Mouse (Mus musculus) lung, embryonic 14.5 days (tissue): ENCODE data around the gene C1ql4. TPM values are rescaled to one million over a fixed set of nuclear protein-coding genes. Genes with fewer than 3 reads are reported as not detected.

ENCODE experiments used
- ATAC-seq: fragments of 200-750 bp; cut with Nextera tagmentation; 2 replicates; pipeline ENCODE4 v1.8.0; 2017; ENCODE audit warnings: mild to moderate bottlenecking, moderate TSS enrichment, moderate library complexity; ENCODE audit not compliant: insufficient read depth
- DNase-seq: peaks from one replicate; pipeline ENCODE4 v3.0.0-alpha.2; 2015
- H3K27ac ChIP-seq: fragments of 300-500 bp; sonication (generic); 2 replicates; pipeline ENCODE4 v1.5.1; 2014; ENCODE audit warnings: low read depth, mild to moderate bottlenecking, moderate library complexity
- H3K27me3 ChIP-seq: fragments of 300-500 bp; sonication (generic); 2 replicates; pipeline ENCODE4 v1.6.1; 2014; ENCODE audit warnings: low read length, control low read depth; ENCODE audit not compliant: insufficient read depth
- H3K36me3 ChIP-seq: fragments of 300-500 bp; sonication (generic); 2 replicates; pipeline ENCODE4 v1.6.1; 2014; ENCODE audit warnings: control low read depth; ENCODE audit not compliant: insufficient read depth
- H3K4me1 ChIP-seq: fragments of 300-500 bp; sonication (generic); 2 replicates; pipeline ENCODE4 v1.6.1; 2014; ENCODE audit warnings: antibody characterized with exemption, control low read depth; ENCODE audit not compliant: insufficient read depth
- H3K4me2 ChIP-seq: fragments of 300-500 bp; sonication (generic); 2 replicates; pipeline ENCODE4 v1.6.1; 2014; ENCODE audit warnings: mild to moderate bottlenecking
- H3K4me3 ChIP-seq: fragments of 300-500 bp; sonication (generic); 2 replicates; pipeline ENCODE4 v1.5.1; 2014; ENCODE audit warnings: low read depth, low read length
- H3K9ac ChIP-seq: fragments of 300-500 bp; sonication (generic); 2 replicates; pipeline ENCODE4 v1.6.1; 2014
- H3K9me3 ChIP-seq: fragments of 300-500 bp; sonication (generic); 2 replicates; pipeline ENCODE4 v1.6.1; 2016; ENCODE audit warnings: low read depth, low read length, control low read depth
- CTCF ChIP-seq: IDR thresholded peaks from 2 replicates; pipeline ENCODE4 v1.5.1; 2016; ENCODE audit warnings: antibody characterized with exemption, low read depth
- WGBS: fragments of 180-500 bp; shearing (Covaris S2); extraction: QIAGEN DNeasy Blood & Tissue Kit; methylation state at CpG from one replicate; pipeline ENCODE4 v1.1.7; 2014; 5-methylcytosine and 5-hydroxymethylcytosine counted together
- polyA plus RNA-seq: library from polyadenylated mRNA; unstranded; fragments of >200 nt; fragmentation: Nextera tagmentation; extraction: Ambion mirVana; gene quantifications from 2 replicates; pipeline ENCODE4 v1.2.1, GENCODE M21; 2014

The C1ql4 gene
- polyA plus RNA-seq, 1 experiment from 2014 or later: not detected

DNA sequence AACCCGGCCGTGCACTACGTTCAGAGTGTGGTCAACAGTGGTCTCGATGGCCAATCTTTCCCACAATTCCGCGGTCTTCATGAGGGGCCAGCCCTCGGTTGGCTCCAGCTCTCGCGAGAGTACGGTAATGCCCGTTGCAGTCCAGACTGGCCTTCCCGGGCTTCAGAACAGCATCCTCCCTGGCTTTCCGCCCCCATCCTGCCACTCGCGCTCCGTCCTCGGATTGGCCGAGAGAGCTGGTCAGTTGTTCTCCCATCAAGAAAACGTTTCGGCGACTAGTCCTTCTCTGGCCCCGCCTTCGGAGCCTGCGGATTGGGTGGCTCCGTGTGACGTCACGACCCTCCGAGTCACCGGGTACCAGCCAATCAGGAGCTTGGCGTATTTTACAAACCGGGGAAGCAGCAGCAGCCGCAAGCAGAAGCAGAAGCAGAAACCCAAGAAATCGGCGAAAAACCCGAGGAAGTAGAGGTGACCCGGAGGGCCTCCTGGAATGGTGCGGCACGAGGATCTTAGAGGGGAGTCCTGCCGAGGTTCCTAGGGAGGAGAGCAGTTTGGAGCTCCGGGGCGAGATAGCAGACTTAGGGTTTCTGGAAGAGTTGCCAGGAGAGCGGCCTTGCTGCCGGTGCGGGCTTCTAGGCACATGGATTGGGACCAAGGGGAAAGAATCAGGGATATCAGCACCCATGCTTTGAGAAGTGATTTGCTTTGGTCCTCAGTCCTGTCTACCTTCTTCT lies 12.8 kb downstream of the C1ql4 start:
- no peak for TF ChIP-seq CTCF
- H3K4me2 ChIP-seq: peak overlapping the region; percentile 87
- H3K9me3 ChIP-seq: no peaks in the 10 kb centered on the region
- peaks cover 29% of the 10 kb centered on the region for H3K36me3 ChIP-seq
- H3K27ac ChIP-seq: peak overlapping the region; percentile 97
- ATAC-seq (peak; percentile 99), DNase-seq (peak; percentile 100)
- under 1% methylated on average over 44 of the region's 44 CpGs for WGBS
- peak overlapping the region; percentile 53 for H3K4me3 ChIP-seq
- H3K4me1 ChIP-seq: peaks cover 6% of the 10 kb centered on the region
- no peaks in the 10 kb centered on the region for H3K27me3 ChIP-seq
- H3K9ac ChIP-seq: peak overlapping the region; percentile 77

- Histone ChIP-seq H3K4me1 (peaks cover 6% of the 10 kb centered on the region), H3K9me3 (no peaks in the 10 kb centered on the region), H3K27me3 (no peaks in the 10 kb centered on the region), H3K27ac (peak within 1 kb of the TSS; percentile 97), H3K36me3 (peaks cover 27% of the 10 kb centered on the region), H3K4me2 (peak within 1 kb of the TSS; percentile 87), H3K9ac (peak within 1 kb of the TSS; percentile 77), H3K4me3 (peak within 1 kb of the TSS; percentile 53)
- ATAC-seq (no peak), DNase-seq (no peak)
- WGBS: 17% methylated on average over 9 of the region's 9 CpGs
- TF ChIP-seq CTCF: no peak
These were observed 13.5 kb downstream of the C1ql4 start, which contains the start of gene Troap for GRCm38 (mm10) chr15:99074019-99074599. Gene Troap (plus strand): TSS chr15:99074575.

DNA sequence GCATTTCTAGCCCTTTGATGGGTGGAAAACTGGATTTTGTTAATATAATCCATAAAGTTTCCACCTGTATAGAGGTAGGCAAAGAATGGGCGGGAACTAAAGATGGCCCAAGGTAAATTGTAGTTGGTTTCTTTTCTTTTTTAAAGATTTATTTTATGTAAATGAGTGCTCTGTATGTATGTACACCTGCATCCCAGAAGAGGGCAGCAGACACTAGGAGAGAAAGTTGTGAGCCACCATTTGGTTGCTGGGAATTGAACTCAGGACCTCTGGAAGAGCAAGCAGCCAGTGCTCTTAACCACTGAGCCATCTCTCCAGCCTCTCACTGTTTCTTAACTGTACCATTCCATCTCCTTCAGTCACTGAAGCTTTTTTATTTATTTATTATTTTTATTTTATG lies 15.6 kb downstream of the C1ql4 start:
- no peak for ATAC-seq
- no peak; the same call in 1 of the 2 replicates for TF ChIP-seq CTCF
- no peak overlapping the region for H3K27ac ChIP-seq
- peaks cover 6% of the 10 kb centered on the region for H3K4me1 ChIP-seq
- WGBS: 78% methylated on average over 1 of the region's 1 CpGs
- no peak for DNase-seq
- H3K4me3 ChIP-seq: no peak overlapping the region
- no peaks in the 10 kb centered on the region for H3K27me3 ChIP-seq
- H3K9ac ChIP-seq: no peak overlapping the region
- H3K36me3 ChIP-seq: peaks cover 6% of the 10 kb centered on the region
- no peak overlapping the region for H3K4me2 ChIP-seq
- no peaks in the 10 kb centered on the region for H3K9me3 ChIP-seq

DNA sequence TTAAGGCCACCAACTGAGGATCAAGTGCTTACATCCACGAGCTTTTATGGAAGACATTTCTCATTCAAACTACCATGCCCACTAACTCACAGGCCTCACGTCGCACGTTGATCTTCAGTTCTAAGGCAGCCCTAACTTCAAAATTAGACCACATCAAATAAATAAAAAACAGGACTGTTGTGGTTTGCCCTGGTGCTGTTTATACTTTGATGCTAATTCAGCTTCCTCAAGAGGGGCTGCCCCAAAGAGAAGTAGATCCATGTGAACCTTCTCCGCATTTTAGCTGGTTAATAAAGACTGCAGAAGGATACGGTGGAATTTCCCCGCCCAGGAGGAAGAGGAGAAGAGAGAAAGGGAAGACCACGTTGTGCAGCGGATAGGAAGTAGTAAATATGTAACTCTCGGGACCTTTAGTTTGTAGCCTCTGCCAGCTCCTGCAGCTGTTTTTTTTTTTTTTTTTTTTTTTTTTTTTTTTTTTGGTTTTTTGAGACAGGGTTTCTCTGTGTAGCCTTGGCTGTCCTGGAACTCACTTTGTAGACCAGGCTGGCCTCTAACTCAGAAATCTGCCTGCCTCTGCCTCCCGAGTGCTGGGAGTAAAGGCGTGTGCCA lies 22.0 kb downstream of the C1ql4 start:
- TF ChIP-seq CTCF: no peak
- Histone ChIP-seq H3K9me3 (no peaks in the 10 kb centered on the region), H3K9ac (no peak overlapping the region), H3K4me1 (no peaks in the 10 kb centered on the region), H3K36me3 (no peaks in the 10 kb centered on the region), H3K4me3 (no peak overlapping the region), H3K27ac (no peak overlapping the region), H3K4me2 (no peak overlapping the region), H3K27me3 (no peaks in the 10 kb centered on the region)
- no peak for ATAC-seq
- 69% methylated on average over 12 of the region's 12 CpGs for WGBS
- DNase-seq: no peak

DNA sequence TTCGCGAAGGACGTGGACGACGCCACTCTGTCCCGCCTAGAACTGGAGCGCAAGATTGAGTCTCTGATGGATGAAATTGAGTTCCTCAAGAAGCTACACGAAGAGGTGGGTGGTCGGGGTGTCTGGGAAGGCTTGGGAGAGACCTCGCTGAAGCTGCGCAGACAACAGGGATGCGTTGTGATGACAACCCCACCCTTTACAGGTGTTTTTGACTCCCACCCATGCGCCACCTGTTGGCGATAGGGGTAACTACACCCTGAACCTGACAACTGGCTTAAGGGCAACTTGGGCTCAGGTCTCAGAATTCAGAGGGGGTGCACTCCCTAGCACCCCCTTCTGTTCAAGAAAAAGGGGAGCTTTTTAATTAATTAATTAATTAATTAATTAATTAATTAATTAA lies 31.3 kb downstream of the C1ql4 start:
- Histone ChIP-seq H3K9ac (no peak overlapping the region), H3K4me1 (0 out of 2 replicates have a peak, but pooled peaks cover 7% of the 10 kb centered on the region), H3K4me3 (peak overlapping the region; percentile 8; the same call in 1 of the 2 replicates), H3K27me3 (peaks cover 62% of the 10 kb centered on the region), H3K27ac (no peak overlapping the region), H3K9me3 (no peaks in the 10 kb centered on the region), H3K36me3 (no peaks in the 10 kb centered on the region), H3K4me2 (peak overlapping the region; percentile 63)
- WGBS: 6% methylated on average over 14 of the region's 14 CpGs
- ATAC-seq (no peak), DNase-seq (peak; percentile 55)
- peak; percentile 76 for TF ChIP-seq CTCF

- Histone ChIP-seq H3K27me3 (peaks cover 62% of the 10 kb centered on the region), H3K4me2 (peak overlapping the region; percentile 63), H3K27ac (no peak overlapping the region), H3K4me3 (peak overlapping the region; percentile 38), H3K4me1 (0 out of 2 replicates have a peak, but pooled peaks cover 7% of the 10 kb centered on the region), H3K36me3 (no peaks in the 10 kb centered on the region), H3K9me3 (no peaks in the 10 kb centered on the region), H3K9ac (peak overlapping the region; percentile 35; the same call in 1 of the 2 replicates)
- ATAC-seq (no peak; the same call in 1 of the 2 replicates), DNase-seq (peak; percentile 61)
- TF ChIP-seq CTCF: no peak
- under 1% methylated on average over 37 of the region's 37 CpGs for WGBS
These were observed 32.1 kb downstream of the C1ql4 start for GRCm38 (mm10) chr15:99055511-99055961.

DNA sequence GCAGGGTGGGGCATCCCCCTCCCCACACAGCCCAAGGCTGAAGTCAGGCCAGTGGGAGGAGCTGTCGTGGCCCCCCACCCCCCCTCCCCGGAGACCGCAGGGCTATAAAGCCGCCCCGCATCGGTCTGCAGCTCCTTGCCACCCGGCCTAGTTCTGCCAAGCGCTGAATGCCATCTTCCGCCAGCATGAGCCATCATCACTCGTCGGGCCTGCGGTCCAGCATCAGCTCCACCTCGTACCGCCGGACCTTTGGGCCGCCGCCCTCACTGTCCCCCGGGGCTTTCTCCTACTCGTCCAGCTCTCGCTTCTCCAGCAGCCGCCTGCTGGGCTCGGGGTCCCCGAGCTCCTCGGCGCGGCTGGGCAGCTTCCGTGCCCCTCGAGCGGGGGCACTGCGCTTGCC lies 32.6 kb downstream of the C1ql4 start, which contains the start of gene Prph:
Gene Prph (plus strand): TSS at position 135 of the 400 bp plus-strand sequence.
- Histone ChIP-seq H3K27ac (no peak within 1 kb of the TSS), H3K9ac (peak within 1 kb of the TSS; percentile 35; the same call in 1 of the 2 replicates), H3K4me2 (peak within 1 kb of the TSS; percentile 63), H3K4me1 (0 out of 2 replicates have a peak, but pooled peaks cover 7% of the 10 kb centered on the region), H3K36me3 (no peaks in the 10 kb centered on the region), H3K9me3 (no peaks in the 10 kb centered on the region), H3K27me3 (peaks cover 62% of the 10 kb centered on the region), H3K4me3 (peak within 1 kb of the TSS; percentile 38)
- WGBS: 3% methylated on average over 30 of the region's 30 CpGs
- no peak; the same call in 1 of the 2 replicates for ATAC-seq
- DNase-seq: no peak
- TF ChIP-seq CTCF: no peak
